Mouse (Mus musculus) lung, postnatal 36 days (tissue): ENCODE measurements around the gene Mapk11.

ENCODE experiments used
- DNase-seq: peaks from one replicate; pipeline ENCODE4 v3.0.0; 2022; ENCODE audit warnings: mixed read lengths

Gene Mapk11

DNA sequence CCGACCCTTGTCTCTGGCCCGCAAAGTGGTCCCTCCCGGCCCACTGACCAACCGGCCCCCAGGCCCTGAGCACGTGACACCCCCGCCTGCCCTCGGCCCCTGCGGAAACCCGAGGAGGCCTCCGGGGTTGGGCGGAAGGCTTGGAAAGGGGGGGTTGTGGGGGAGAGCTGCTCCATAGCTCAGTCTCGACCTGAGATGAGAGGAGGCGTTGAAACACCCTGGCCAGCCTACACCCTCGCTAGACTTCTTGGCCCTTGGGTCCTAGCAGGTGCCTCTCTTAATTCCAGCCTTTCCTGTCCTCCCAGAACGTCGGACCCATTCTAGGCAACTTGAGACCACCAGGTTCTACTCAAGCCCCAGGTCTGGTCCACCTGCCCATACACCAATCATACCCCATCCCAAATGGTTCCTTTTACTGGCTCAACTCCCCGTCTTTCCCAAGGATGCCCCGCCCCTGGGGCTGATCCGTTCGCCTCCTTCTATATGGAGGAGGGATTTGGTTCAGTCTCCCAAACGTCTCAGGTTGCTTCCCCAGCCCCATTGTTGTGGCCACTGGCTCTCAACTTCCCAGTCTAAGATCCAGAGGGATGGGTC, 8.7 kb downstream of the Mapk11 start, which contains the start of gene Mapk12:
Mapk12 (minus strand) TSS at position 45 of the 594 bp plus-strand sequence.
- DNase-seq: peak; percentile 78

DNA sequence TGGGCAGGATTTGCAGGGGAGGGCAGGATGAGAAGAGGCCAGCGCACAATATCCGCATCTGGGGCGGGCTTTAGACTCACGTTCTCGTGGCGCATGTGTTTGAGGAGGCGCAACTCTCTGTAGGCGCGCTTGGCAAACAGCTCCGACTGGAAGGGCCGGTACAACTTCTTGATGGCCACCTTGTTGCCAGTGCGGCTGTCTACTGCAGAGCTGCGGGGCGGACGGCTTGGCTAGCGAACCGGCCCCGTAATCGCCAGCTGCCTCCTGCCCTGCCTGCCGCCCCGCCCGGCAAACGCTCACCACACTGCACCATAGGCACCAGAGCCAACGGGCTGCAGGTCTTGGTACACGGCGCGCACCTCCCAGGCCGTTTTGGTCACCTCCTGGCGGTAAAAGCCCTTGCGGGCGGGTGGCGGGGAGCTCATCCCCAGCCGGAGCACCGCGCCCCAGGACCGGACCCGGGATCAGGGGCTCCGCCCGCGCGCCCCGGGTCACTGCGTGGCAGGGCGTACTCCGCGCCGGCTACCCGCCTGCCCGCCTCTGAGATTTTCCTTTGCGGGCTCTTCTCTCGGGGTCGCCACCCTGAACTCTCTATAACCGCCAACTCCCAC, 9.3 kb downstream of the Mapk11 start:
- peak; percentile 83 for DNase-seq

DNA sequence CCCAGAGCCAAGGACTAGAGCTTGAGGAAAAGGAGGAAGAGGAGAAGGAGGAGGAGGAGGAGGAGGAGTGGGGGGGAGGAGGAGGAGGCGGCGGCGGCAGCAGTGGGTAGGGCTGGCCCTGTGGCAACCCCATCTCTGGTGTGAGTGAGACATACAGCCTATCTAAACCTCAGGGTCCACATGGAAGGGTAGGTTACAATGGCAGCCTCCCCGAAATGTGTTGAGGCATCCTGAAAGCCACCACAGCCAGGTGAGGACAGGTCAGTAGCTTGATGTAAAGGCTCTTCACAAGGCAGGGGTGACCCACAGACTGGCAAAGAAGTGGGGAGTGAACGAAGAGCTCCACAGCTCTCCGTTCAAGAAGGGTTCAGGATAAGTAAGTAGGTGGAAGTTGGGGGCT, 10.9 kb downstream of the Mapk11 start:
- no peak for DNase-seq

DNA sequence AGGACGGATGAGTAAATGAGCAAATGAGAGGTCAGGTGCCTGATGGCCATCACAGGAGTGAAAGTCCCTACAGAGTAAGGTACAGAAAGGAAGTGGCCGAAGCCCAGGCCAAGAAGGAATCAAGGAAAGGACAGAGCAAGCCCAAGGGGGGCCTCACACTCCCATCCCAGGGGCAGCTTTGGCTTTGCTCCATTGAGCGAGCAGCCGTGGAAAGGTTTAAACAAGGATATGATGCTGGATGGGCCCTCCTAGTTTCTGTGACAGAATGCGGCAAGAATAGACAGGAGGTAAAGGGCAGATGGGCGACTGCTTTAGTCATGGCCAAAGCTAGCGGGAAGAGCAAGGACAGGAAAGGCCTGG, 11.4 kb downstream of the Mapk11 start:
- DNase-seq: no peak

DNA sequence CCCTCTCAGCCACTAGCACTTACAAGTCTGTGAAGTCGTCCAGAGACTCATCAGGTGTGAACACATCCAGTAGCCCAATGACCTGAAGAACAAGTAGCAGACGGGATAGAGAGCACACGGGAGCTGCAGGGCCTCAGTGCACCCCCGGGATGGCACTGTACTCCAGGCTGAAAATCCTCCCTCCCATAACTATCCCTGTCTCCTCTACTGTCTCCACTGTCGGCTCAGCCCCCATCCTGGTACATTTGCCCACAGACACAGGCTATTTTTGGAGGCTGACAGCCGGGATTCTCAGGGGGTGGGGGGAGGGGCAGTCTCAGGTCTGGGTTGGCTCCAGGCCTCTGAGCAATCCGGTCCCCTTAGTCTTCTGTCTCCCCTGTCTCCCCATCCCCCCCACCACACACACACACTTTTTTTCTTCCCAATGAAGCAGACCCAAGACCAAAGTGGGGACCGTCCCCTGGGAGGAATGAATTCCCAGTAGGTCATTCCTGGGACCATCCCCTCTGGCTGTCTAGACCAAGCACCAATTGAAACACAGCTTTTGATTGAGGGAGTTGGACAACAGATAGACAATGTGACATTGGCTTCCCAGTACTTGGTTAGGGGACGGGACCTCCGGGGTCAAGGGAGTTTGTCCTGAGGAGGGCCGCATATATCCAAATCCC, 11.9 kb downstream of the Mapk11 start:
- no peak for DNase-seq

DNA sequence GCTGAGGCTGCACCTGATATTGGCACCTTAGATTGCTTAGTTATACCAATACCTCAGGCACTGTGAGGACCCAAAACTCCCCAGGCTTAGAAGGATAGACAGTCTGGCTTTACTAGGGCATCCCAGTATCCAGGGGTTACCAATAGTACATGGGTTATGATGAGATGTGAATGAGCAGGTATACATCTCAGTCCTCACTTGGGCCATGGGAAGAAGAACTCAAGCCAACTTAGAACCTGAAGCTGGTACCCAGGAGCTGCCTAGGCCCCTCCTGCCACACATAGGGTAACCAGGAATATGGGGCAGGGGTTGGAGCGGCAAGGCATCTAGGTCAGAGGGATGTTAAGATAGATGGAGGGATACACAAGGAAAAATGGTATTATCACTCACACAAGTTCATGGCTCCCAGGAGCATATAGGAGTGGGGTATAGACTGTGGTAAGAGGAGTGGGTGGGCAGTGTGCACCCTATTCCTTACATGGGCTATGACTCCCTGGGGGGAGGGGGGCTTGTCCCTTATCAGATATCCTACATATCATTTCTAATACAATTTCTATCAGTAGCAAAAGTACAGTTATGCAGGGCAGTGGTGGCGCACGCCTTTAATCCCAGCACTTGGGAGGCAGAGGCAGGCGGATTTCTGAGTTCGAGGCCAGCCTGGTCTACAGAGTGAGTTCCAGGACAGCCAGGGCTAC, 12.8 kb downstream of the Mapk11 start:
- no peak for DNase-seq

DNA sequence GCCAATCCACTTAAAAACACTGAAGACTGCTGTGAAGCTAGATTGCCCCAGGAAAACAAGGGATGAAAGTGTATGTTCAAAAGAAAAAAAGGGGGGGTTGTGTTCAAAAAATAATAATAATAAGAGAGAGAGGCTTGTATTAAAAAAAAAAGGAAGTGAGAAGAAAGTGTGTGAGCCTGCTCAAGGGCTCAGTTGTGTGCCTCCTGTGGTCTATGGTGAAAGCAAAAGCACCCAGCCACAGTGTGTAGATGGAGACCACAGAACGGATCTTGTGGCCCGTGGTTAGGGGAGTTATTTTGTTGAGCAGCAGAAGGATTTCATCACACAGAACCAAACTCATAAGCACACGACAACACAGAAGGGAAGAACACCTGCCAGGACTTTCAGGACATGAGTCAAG, 18.1 kb downstream of the Mapk11 start:
- DNase-seq: peak; percentile 76

DNA sequence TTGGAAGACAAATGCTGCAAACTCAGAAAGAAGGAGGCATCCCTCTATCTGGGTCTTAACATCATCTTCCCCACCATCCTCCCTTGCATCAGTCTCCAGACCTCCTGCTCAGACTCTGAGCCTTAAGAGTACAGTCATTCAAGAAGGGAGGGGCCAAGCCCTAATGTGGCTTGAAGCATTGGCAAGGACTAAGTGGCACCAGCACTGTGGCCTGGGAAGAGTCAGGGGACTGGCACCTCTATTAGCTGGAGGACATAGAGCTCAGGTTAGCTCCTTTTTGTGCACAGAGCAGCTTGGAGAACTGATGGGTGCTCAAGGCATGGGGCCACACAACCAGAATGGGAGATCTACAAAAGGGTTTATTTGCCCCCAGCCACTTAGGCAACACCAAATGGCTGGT, 19.2 kb downstream of the Mapk11 start:
- DNase-seq: no peak

DNA sequence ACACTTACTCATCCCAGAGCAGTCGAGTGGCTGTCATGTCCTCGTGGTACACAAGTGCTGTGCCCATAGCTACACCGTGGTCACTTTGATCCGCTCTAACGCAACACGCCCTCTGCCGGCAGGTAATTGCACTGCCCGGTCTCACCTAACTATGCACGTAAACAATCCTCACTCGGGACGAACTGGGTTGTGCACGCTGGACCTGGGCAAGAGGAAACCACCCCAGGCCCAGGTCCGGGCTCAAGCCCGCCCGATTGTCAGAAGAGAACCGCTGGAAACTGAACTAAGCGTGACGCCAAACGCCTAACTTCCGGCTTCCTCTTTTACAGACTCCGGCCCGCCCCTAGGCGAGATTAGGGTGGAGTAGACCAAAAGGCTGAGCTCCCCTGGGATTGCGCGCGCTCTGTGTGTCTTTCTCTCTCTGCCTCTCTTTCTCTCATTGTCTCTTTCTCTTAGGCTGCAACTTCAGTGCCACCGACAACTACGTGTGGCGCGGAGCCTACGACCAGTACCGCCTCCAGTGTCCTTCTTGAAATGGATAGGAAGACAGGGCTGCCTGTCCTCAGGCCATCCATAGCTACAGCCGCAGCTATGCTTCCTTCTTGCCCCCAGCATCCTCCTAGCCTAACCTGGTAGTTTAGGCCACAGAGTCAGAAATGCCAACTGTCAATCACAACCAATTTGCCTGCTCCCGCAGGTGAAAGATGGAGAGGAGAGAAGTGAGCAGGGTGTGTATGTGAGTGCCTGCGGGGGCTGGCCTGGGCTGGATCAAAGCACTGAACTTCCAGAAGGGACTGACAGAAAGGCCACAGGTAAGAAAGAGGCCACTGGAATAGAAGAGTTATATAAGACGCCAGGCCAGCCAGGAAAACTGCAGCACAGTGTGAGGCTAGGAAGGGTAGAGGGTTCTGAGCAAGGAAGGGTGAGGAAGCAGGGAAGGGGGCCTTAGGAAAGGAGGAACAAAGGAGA, 20.8 kb downstream of the Mapk11 start, which contains the start of gene Hdac10:
Hdac10 (minus strand) TSS at position 319 of the 969 bp plus-strand sequence.
- peak; percentile 92 for DNase-seq

DNA sequence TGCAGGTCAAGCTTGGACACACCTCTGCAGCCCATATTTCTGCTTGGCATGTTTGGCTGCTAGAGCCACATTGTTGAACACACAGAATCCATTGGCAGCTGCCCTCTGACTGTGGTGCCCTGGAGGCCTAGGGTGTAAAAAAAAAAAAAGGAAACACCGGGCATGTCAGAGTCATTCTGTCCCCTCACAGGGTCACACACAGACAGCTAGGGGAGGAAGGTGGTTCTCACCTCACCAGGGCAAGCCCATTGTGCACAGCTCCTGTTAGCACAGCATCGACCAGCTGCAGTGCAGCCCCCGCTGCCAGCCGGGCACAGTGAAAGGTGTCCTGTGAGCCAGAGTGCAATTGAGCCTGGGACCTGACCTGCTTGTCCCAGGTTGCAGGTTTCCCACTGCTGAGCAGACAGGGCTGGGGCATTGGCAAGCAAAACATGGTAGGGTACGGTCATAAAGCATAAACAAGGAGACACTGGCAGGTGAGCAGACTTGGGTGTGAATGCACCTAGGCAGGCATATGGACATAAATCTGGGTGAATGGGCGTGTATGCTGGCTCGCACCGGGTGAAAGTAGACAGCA, 22.0 kb downstream of the Mapk11 start:
- no peak for DNase-seq

DNA sequence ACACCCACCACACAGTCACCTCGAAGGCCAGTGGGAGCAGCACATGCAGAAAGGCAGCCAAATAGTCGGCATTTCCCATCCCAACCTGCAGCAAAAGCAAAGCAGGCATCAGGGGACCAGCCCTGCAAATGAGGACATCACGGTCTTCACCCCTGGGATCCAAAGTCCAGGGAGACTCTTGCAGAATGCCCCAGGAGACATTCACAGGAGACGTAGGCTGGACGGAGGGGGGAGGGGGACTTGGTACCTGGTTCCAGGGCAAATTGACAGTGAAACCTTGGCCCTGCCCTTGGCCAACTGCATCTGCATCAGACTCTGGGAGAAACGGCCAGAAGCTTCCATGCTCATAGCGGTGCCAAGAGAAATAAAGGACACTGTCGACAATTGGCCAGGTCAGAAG, 22.8 kb downstream of the Mapk11 start:
- no peak for DNase-seq

DNA sequence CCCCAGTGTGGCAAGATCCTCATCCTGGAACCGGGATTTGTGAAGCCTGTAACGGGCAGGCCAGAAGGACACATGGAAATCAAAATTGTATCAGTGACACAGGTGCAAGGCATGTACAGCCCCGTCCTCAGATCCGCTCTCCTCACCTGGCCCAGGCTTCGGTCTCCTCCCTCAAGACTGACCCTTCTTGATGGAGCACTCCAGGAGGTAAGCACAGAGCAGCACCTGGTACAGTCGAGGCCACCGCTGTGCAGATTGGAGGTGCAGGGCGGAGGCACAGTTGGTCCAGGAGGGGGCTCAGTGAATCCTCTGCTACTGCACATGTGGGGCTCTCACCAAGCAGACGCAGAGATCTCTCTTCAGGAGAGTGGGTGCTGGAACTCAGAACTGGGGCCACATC, 24.1 kb downstream of the Mapk11 start:
- no peak for DNase-seq

DNA sequence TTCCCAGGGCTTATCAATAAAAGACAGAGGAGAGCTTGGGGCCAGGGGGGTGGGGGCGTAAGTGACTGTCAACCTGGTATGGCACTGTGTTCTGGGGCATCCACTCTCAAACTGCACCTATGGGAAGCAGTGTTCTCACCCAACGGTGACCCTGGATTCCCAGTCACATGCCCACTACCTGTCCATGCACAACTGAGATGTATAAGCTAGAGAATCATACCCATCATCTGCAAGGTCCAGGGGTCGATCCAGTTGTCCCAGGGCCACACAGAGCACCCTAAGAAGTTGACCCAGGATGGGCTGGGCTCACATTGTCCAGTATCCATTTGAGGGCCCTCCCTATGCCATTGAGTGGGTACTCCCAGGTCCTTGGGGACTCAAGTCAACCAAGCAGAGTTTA, 25.1 kb downstream of the Mapk11 start:
- no peak for DNase-seq

DNA sequence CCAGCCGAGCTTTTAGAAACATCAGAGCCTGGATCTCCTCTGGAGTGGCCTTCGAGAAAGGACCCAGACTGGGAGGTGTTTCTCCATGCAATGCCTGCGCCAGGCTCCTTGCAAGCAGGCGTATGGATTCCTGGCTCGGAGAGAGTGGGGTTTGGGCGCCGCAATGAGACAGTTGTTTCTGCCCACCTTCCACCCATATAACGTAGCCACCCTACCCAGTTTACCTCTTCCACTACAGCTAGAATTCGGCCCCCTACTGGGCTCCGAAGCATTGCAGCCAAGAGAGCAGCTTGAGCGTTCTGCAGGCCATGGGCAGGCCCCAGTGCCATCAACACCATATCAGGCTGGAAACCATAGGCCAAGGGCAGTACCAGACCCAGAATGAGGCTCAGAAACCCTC, 25.8 kb downstream of the Mapk11 start:
- no peak for DNase-seq

DNA sequence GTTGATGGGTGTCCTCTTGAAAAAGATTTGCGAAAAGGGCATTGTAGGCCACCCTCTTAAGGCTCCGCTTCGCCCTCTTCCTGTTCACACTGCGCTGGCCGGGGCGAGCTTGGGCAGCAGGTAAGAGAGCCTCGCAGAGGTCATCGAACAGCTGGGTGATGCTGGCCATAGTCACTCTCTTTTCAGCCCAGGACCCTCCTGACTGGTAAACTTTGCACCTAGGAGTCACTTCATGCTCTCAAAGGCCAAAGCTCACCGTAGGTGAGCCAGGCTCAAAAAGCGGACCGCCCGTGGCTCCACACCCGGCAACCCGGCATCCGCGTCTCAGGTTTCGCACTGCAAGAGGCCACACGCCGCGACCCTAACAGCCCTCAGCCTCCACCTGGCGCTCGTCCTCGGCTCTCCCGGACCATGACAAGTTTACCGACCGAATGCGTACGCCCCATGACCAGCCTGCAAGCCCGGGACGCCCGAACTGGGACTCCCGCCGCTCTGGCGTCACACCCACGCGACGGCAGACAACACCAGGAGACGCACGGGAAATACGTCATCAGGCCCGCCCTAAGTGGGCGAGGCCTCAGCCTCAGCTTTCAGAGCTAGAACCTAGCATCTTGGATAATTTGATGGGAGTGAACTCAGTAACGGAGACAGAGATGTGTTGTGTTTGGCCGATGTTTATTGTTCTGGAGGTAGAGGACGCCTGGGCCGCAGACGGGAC, 26.6 kb downstream of the Mapk11 start, which contains the start of gene Tubgcp6:
Tubgcp6 (minus strand) TSS at position 464 of the 718 bp plus-strand sequence.
- peak; percentile 97 for DNase-seq

DNA sequence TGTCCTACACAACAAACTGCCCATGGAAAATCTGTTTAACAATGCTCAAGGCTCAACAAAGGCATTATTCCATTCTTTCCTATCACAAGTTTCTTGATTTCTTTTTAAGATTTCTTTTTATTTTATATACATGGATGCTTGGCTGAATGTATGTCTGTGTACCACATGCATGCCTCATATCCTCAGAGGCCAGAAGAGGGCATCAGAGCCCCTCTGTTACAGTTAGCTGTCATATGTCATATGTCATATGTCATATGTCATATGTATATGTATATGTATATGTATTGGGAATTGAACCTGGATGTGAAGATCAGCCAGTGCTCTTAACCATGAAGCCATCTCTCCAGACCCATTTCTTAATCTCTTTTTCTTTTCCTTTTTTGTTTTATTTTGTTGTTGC, 31.4 kb downstream of the Mapk11 start:
- peak; percentile 47 for DNase-seq

DNA sequence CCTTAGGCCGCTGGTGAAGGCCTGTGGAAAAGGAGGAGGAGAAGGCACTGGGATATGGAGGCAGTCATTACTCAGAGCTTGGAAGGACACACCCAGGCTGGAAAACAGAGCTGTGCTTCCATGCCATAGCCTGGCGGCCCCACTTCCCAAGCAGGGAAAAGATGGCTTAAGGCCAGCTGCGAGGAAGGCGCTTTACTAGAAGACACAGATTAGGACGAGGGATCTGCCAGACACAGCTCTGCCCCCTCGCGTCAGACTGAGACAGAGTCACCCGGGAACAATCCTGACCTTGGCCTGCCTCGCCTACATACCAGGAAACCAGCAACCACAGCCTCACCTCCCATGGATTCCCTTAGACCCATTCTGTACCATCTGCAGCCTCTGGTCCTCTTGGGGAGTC, 39.3 kb downstream of the Mapk11 start:
- no peak for DNase-seq

DNA sequence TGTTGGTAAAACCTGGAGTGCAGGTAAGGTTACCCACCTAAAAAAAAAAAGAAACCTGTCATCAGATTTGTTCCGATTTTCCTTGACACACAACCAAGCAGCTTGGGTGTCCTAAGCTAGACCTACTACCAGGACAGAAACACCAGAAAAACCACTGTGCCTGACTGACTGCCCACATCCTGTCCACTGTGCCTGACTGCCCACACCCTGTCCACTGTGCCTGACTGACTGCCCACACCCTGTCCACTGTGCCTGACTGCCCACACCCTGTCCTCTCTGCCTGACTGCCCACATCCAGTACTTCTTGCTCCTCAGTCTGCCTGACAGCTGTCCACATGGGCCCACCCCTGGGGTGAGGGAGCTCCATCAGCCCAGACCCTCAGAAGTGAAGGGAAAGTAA, 42.5 kb downstream of the Mapk11 start:
- DNase-seq: no peak

DNA sequence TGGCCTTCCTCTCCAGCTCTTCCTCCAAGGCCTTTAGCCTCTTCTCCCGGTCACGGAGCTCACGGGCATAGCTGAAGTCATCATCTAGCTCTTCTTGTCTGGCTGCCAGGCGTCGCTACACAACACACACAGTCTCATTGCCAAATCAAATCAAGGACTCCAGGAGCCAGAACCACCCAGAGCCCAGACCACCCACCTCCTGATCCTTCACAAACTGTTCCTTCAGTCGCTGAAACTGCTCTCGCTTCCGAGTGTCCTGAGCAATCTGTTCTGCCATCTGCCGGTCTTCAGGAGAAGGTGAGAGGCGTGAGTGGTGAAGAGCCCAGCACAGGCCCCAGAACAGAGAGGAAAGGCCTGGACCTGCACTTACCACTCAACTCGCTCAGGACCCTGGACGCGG, 43.4 kb downstream of the Mapk11 start:
- DNase-seq: no peak

DNA sequence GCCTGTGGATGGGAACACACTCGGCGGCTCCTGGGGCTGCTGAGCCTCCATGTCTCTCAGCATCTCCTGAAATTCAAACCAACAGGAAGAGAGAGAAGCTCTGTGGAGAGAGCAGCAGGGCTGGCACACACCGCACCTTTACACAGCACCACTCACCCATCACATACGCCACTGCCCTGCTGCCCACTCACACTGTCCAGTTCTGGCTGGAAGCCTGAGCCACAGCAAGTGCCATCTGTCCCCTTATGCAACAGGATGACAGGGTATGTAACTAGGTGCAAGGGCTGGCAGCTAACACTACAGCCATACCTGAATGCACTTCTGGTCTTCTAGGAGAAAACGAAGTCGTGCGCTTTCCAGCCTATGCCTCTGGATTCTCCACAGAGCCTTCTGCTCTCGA, 45.0 kb downstream of the Mapk11 start:
- DNase-seq: no peak

DNA sequence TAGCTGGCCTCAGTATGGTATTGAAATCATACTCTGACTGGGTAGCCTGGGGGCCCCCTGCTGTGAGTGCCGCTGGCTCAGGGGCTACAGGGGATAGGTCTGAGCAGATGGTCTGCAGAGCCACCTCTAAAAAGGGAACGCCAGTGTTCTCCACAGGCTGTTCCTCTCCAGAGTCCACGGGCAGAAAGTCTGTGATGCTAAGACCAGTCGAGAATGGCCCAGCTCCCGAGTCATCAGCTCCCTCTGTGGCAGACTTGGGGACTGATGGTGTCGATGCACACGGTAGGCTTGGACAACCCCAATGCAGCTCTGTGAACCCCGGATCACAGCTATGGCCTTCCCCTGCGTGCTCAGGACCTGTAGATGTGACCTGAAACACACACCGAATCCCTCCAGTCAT, 45.5 kb downstream of the Mapk11 start:
- no peak for DNase-seq
